Mouse (Mus musculus) heart, embryonic 14.5 days (tissue): ENCODE measurements around the gene Col20a1. TPM values are rescaled to one million over a fixed set of nuclear protein-coding genes. Genes with fewer than 3 reads are reported as not detected.
A peak's percentile ranks its signal among the peaks of the same experiment; 100 is the strongest.

Experiments
- ATAC-seq: fragments of 200-750 bp; cut with Nextera tagmentation; 2 replicates; pipeline ENCODE4 v1.8.0; 2017; ENCODE audit warnings: low read depth, moderate TSS enrichment; ENCODE audit not compliant: insufficient number of reproducible peaks, insufficient read depth, low FRiP score
- H3K27ac ChIP-seq, 2 experiments: fragments of 200-500 bp in 1 of 2; fragments of 300-500 bp in 1 of 2; sonication (generic) in 1 of 2; replicated peaks in 1 of 2; 2 replicates each; pipeline ENCODE4 v1.5.1; 2012 to 2014; ENCODE audit warnings: low read depth in 2 of 2, low read length in 2 of 2, control low read depth in 1 of 2, mild to moderate bottlenecking in 1 of 2, mixed read lengths in 1 of 2; ENCODE audit not compliant: control insufficient read depth in 1 of 2, insufficient read depth in 1 of 2
- H3K27me3 ChIP-seq: fragments of 300-500 bp; sonication (generic); 2 replicates; pipeline ENCODE4 v1.6.1; 2014; ENCODE audit warnings: mild to moderate bottlenecking, low read length, control low read depth; ENCODE audit not compliant: control insufficient read depth, insufficient read depth
- H3K36me3 ChIP-seq: fragments of 300-500 bp; sonication (generic); 2 replicates; pipeline ENCODE4 v1.6.1; 2014; ENCODE audit warnings: mild to moderate bottlenecking, control low read depth, low read length, mixed read lengths; ENCODE audit not compliant: control insufficient read depth, insufficient read depth
- H3K4me1 ChIP-seq, 2 experiments: fragments of 200-500 bp in 1 of 2; fragments of 300-500 bp in 1 of 2; sonication (generic) in 1 of 2; 2 replicates each; pipeline ENCODE4 v1.6.1; 2012 to 2014; ENCODE audit warnings: low read length in 2 of 2, control low read depth in 1 of 2, mixed read lengths in 1 of 2; ENCODE audit not compliant: control insufficient read depth in 2 of 2, insufficient read depth in 2 of 2
- H3K4me2 ChIP-seq: fragments of 300-500 bp; sonication (generic); 2 replicates; pipeline ENCODE4 v1.6.1; 2014; ENCODE audit warnings: mild to moderate bottlenecking, low read length
- H3K4me3 ChIP-seq, 2 experiments: fragments of 200-500 bp in 1 of 2; fragments of 300-500 bp in 1 of 2; sonication (generic) in 1 of 2; 2 replicates each; pipeline ENCODE4 v1.5.1; 2012 to 2014; ENCODE audit warnings: low read length in 2 of 2, mild to moderate bottlenecking in 2 of 2, control low read depth in 1 of 2, low read depth in 1 of 2, moderate library complexity in 1 of 2; ENCODE audit not compliant: control insufficient read depth in 1 of 2, insufficient read depth in 1 of 2
- H3K9ac ChIP-seq: fragments of 300-500 bp; sonication (generic); 2 replicates; pipeline ENCODE4 v1.6.1; 2014; ENCODE audit warnings: mild to moderate bottlenecking, low read length
- H3K9me3 ChIP-seq: fragments of 300-500 bp; sonication (generic); 2 replicates; pipeline ENCODE4 v1.6.1; 2016; ENCODE audit warnings: low read length, control low read depth; ENCODE audit not compliant: control insufficient read depth
- WGBS: fragments of 180-500 bp; shearing (Covaris S2); extraction: QIAGEN DNeasy Blood & Tissue Kit; methylation state at CpG from one replicate; pipeline ENCODE4 v1.1.7; 2014; 5-methylcytosine and 5-hydroxymethylcytosine counted together
- polyA plus RNA-seq: library from polyadenylated mRNA; unstranded; fragments of >200 nt; fragmentation: Nextera tagmentation; extraction: Ambion mirVana; gene quantifications from 2 replicates; pipeline ENCODE4 v1.2.1, GENCODE M21; 2014

Gene Col20a1
- polyA plus RNA-seq, 1 experiment from 2014 or later = 0.36 TPM

- Histone ChIP-seq H3K4me3 (no peak overlapping the region), H3K4me1 (peaks cover 20 to 25% of the 10 kb centered on the region in 2 experiments), H3K4me2 (no peak overlapping the region), H3K9ac (no peak overlapping the region), H3K27ac (no peak overlapping the region), H3K27me3 (peaks cover 7% of the 10 kb centered on the region; the same call in 1 of the 2 replicates), H3K9me3 (no peaks in the 10 kb centered on the region), H3K36me3 (no peaks in the 10 kb centered on the region)
- 72% methylated on average over 7 of the region's 7 CpGs for WGBS
- ATAC-seq = no peak
These were observed 26.7 kb upstream of the Col20a1 start for GRCm38 (mm10) chr2:180959605-180960004.

- H3K9me3 ChIP-seq = no peaks in the 10 kb centered on the region
- H3K27ac ChIP-seq = no peak overlapping the region
- 65% methylated on average over 3 of the region's 3 CpGs for WGBS
- peaks cover 20 to 23% of the 10 kb centered on the region in 2 experiments for H3K4me1 ChIP-seq
- no peak overlapping the region for H3K4me2 ChIP-seq
- no peak for ATAC-seq
- H3K27me3 ChIP-seq = peaks cover 5% of the 10 kb centered on the region; the same call in 1 of the 2 replicates
- H3K36me3 ChIP-seq = no peaks in the 10 kb centered on the region
- no peak overlapping the region for H3K9ac ChIP-seq
- no peak overlapping the region for H3K4me3 ChIP-seq
These were observed 26.1 kb upstream of the Col20a1 start for GRCm38 (mm10) chr2:180960187-180960586.

GRCm38 (mm10) chr2:180962616-180963308 lies 23.6 kb upstream of the Col20a1 start:
- peak; percentile 66 for ATAC-seq
- no peak overlapping the region for H3K4me3 ChIP-seq
- peaks cover 20 to 28% of the 10 kb centered on the region in 2 experiments for H3K4me1 ChIP-seq
- no peaks in the 10 kb centered on the region for H3K36me3 ChIP-seq
- 50% methylated on average over 2 of the region's 2 CpGs for WGBS
- H3K9ac ChIP-seq = no peak overlapping the region
- peak overlapping the region; percentile 75 to 79 for H3K27ac ChIP-seq
- H3K4me2 ChIP-seq = no peak overlapping the region
- no peaks in the 10 kb centered on the region for H3K9me3 ChIP-seq
- no peaks in the 10 kb centered on the region for H3K27me3 ChIP-seq

DNA sequence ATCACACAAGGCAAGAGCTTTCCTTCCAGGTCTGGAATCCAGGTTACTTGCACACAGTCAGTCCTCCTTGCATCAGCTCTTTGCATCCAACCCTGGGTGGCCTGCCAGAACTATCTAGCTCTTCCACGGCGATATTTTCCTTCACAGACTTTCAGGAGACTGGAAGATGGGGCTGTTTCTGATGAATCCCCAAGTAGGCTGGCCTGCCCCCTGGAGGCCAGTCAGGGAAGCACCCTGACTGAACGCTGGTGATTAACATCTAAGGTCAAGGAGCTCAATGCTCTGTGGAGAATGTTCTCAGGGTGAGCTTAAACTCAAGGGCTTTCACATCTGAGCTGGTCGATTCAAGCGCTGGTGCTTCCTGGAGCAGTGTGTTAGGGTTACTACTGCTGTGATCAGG lies 22.4 kb upstream of the Col20a1 start:
- Histone ChIP-seq H3K27me3 (no peaks in the 10 kb centered on the region), H3K9me3 (no peaks in the 10 kb centered on the region), H3K36me3 (peaks cover 4% of the 10 kb centered on the region; the same call in 1 of the 2 replicates), H3K9ac (no peak overlapping the region), H3K4me1 (peaks cover 20 to 35% of the 10 kb centered on the region in 2 experiments), H3K27ac (peak overlapping the region in 1 of 2 experiments; percentile 75; a peak in 2 of 4 replicates), H3K4me2 (no peak overlapping the region), H3K4me3 (no peak overlapping the region)
- WGBS = 5% methylated on average over 5 of the region's 5 CpGs
- no peak for ATAC-seq

GRCm38 (mm10) chr2:180966092-180966882 lies 20.0 kb upstream of the Col20a1 start:
- peak overlapping the region; percentile 87 for H3K4me2 ChIP-seq
- no peaks in the 10 kb centered on the region for H3K9me3 ChIP-seq
- ATAC-seq = no peak
- peaks cover 20 to 39% of the 10 kb centered on the region in 2 experiments for H3K4me1 ChIP-seq
- H3K27ac ChIP-seq = peak overlapping the region; percentile 92 to 95
- H3K9ac ChIP-seq = peak overlapping the region; percentile 96
- 12% methylated on average over 14 of the region's 14 CpGs for WGBS
- H3K4me3 ChIP-seq = peak overlapping the region; percentile 84 to 94
- H3K27me3 ChIP-seq = no peaks in the 10 kb centered on the region
- peaks cover 26% of the 10 kb centered on the region for H3K36me3 ChIP-seq

- H3K4me3 ChIP-seq = peak within 1 kb of the TSS; percentile 84 to 94
- H3K9me3 ChIP-seq = no peaks in the 10 kb centered on the region
- peaks cover 35% of the 10 kb centered on the region for H3K36me3 ChIP-seq
- H3K4me1 ChIP-seq = peaks cover 14 to 35% of the 10 kb centered on the region in 2 experiments
- peak within 1 kb of the TSS; percentile 96 for H3K9ac ChIP-seq
- under 1% methylated on average over 56 of the region's 57 CpGs for WGBS
- no peaks in the 10 kb centered on the region for H3K27me3 ChIP-seq
- H3K27ac ChIP-seq = peak within 1 kb of the TSS; percentile 92 to 95
- H3K4me2 ChIP-seq = peak within 1 kb of the TSS; percentile 87
- ATAC-seq = peak; percentile 84
These were observed 19.1 kb upstream of the Col20a1 start, which contains the start of gene Arfgap1 for GRCm38 (mm10) chr2:180967010-180967763. TSS of gene Arfgap1 (plus strand) at chr2:180967225.

DNA sequence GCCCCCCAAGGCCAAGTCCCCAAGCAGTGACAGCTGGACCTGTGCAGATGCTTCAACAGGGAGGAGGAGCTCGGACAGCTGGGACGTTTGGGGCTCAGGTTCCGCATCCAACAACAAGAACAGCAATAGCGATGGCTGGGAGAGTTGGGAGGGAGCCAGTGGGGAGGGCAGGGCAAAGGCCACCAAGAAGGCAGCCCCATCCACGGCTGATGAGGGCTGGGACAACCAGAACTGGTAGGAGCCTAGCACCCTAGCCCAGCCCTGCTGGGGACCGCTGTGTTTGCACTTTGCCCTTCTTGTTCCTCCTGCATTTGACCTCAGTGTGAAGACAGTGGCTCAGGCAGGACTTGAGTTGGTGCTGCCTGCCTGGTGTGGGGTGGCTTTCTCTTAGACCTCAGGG lies 5.2 kb upstream of the Col20a1 start:
- WGBS = 85% methylated on average over 6 of the region's 6 CpGs
- no peak for ATAC-seq
- H3K9me3 ChIP-seq = no peaks in the 10 kb centered on the region
- no peak overlapping the region for H3K4me2 ChIP-seq
- no peak overlapping the region for H3K27ac ChIP-seq
- no peak overlapping the region for H3K4me3 ChIP-seq
- peaks cover 75% of the 10 kb centered on the region for H3K36me3 ChIP-seq
- no peak overlapping the region for H3K9ac ChIP-seq
- no peaks in the 10 kb centered on the region for H3K27me3 ChIP-seq
- H3K4me1 ChIP-seq = no peaks in the 10 kb centered on the region
